Mouse (Mus musculus): ENCODE results near the gene Cemip.

GRCm38 (mm10) chr7:83951327-83951726, 135.0 kb downstream of the Cemip start:
- no peak for TF ChIP-seq CTCF (IDR thresholded peaks at IDR 0.05; ENCODE audit: borderline replicate concordance, control insufficient read depth, extremely low read depth, insufficient read depth, low read length, poor library complexity)
- TF ChIP-seq POLR2A (IDR thresholded peaks at IDR 0.05; ENCODE audit: control insufficient read depth, extremely low read depth, insufficient read depth, low read length, poor library complexity): no peak

All from thymus, adult 2 months (tissue).